Mouse (Mus musculus) forebrain, postnatal 0 days (tissue): ENCODE measurements at regions not wholly inside any gene's neighbourhood (a gene's known extent, or its start where the extent isn't known, plus 50 kb on each side); places are given as distances from the start of the nearest gene placed in this dataset.

Experiments
- ATAC-seq: fragments of 200-750 bp; cut with Nextera tagmentation; 2 replicates; pipeline ENCODE4 v1.8.0; 2017; ENCODE audit warnings: mild to moderate bottlenecking, moderate library complexity
- DNase-seq: peaks from one replicate; pipeline ENCODE4 v3.0.0-alpha.2; 2015
- H3K27ac ChIP-seq: fragments of 300-500 bp; sonication (generic); 2 replicates; pipeline ENCODE4 v1.5.1; 2014; ENCODE audit warnings: low read depth, mild to moderate bottlenecking, antibody characterized with exemption, low read length, moderate library complexity, mixed read lengths
- H3K27me3 ChIP-seq: fragments of 300-500 bp; sonication (generic); 2 replicates; pipeline ENCODE4 v1.6.1; 2014; ENCODE audit warnings: mild to moderate bottlenecking, low read length, mixed read lengths; ENCODE audit not compliant: insufficient read depth
- H3K36me3 ChIP-seq: fragments of 300-500 bp; sonication (generic); 2 replicates; pipeline ENCODE4 v1.6.1; 2014; ENCODE audit warnings: mild to moderate bottlenecking, moderate library complexity; ENCODE audit not compliant: insufficient read depth
- H3K4me1 ChIP-seq: fragments of 300-500 bp; sonication (generic); 2 replicates; pipeline ENCODE4 v1.6.1; 2014; ENCODE audit warnings: antibody characterized with exemption; ENCODE audit not compliant: insufficient read depth
- H3K4me2 ChIP-seq: fragments of 300-500 bp; sonication (generic); 2 replicates; pipeline ENCODE4 v1.6.1; 2014; ENCODE audit warnings: low read depth, mild to moderate bottlenecking, moderate library complexity
- H3K4me3 ChIP-seq: fragments of 300-500 bp; sonication (generic); 2 replicates; pipeline ENCODE4 v1.5.1; 2014; ENCODE audit warnings: low read depth, low read length, mixed read lengths
- H3K9ac ChIP-seq: fragments of 300-500 bp; sonication (generic); 2 replicates; pipeline ENCODE4 v1.6.1; 2014; ENCODE audit warnings: mild to moderate bottlenecking
- H3K9me3 ChIP-seq: fragments of 300-500 bp; sonication (generic); 2 replicates; pipeline ENCODE4 v1.6.1; 2016; ENCODE audit warnings: low read length
- CTCF ChIP-seq: sonication (generic); IDR thresholded peaks from 2 replicates; pipeline ENCODE4 v1.5.1; 2016; ENCODE audit warnings: antibody characterized with exemption, control low read depth, low read depth
- WGBS: fragments of 180-500 bp; shearing (Covaris S2); extraction: QIAGEN DNeasy Blood & Tissue Kit; methylation state at CpG from one replicate; pipeline ENCODE4 v1.1.7; 2014; 5-methylcytosine and 5-hydroxymethylcytosine counted together

DNA sequence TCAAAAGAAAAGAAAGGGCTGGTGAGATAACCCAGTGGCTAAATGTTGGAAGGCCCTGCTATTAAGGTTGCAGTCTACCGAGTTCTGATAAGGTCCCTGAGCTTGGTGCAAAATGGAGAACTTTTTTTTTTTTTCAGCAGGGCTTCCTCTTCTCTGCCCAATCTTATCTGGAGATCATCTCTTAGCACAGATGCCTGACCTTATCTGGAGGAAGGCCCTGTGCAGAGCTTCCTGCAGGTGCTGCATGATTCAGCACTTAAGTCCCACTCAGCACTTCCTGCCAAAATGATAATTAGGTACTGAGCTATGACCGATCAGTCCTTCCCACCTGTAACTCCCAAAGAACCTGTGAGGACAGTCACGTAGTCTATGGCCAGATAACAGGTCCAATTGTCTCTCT, 71.9 kb upstream of the Rpl10-ps3 start:
- Histone ChIP-seq H3K36me3 (no peaks in the 10 kb centered on the region), H3K4me1 (no peaks in the 10 kb centered on the region), H3K27ac (no peak overlapping the region), H3K4me2 (no peak overlapping the region), H3K4me3 (no peak overlapping the region), H3K9me3 (no peaks in the 10 kb centered on the region), H3K9ac (no peak overlapping the region), H3K27me3 (no peaks in the 10 kb centered on the region)
- no peak for DNase-seq
- no peak for TF ChIP-seq CTCF
- ATAC-seq: no peak
- WGBS: 86% methylated on average over 3 of the region's 3 CpGs

DNA sequence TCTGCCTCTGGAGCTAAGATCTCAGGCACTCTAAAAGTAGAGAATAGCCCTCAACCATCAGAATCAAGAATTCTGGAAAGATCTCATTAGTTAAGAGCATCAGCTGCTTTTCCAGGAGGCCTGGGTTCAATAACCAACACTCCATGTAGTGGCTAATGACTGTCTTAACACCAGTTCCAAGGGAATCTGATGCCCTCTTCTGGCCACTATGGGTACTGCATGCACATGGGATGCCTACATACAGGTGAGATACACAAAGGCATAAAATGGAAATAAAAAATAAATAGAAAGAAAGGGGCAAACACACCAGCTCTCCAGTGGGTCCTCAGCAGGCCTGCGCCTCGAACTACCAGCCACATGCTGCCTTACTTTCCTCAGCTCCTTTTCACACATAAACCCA, 73.3 kb upstream of the Plet1 start:
- Histone ChIP-seq H3K9me3 (no peaks in the 10 kb centered on the region), H3K4me2 (no peak overlapping the region), H3K9ac (no peak overlapping the region), H3K4me3 (no peak overlapping the region), H3K27ac (no peak overlapping the region), H3K36me3 (no peaks in the 10 kb centered on the region), H3K27me3 (no peaks in the 10 kb centered on the region), H3K4me1 (no peaks in the 10 kb centered on the region)
- peak; percentile 66 for TF ChIP-seq CTCF
- peak; percentile 20 for DNase-seq
- WGBS: 96% methylated on average over 2 of the region's 2 CpGs
- ATAC-seq: no peak

DNA sequence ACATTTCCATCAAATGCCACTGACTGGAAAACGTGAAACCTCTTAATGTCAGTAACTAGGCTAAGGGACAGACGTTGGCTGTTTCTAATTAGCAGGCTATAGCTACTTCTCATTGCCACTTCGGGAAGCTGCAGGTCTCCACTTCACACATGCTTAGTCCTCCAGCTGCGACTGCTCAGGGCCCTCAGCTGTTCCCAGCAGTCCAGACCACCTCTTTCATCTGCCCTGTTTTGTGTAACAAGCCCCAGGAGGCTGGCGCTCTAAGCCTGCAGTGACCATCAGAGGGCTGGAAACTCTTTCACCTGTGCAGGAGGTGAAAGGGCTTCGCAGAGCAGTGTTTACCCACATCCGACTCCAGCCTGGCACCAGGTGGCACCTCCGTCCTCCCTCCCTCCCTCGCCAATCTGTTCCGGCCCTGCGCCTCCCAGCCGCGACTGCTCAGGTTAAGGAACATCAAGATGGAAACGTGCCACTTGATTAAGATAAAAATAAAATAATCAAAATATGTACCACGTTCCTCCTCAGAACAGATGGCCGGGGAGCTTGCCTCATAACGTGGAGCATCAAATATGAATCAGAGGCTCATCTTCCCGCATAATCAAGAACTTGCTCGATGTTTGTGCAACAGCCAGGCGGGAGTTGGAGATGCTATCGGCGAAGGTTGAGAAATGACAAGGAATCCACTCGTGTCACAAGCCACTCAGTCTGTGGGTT, 72.6 kb upstream of the Plet1 start:
- no peak for TF ChIP-seq CTCF
- ATAC-seq (no peak; the same call in 1 of the 2 replicates), DNase-seq (peak; percentile 29)
- Histone ChIP-seq H3K9ac (no peak overlapping the region), H3K4me2 (no peak overlapping the region), H3K36me3 (no peaks in the 10 kb centered on the region), H3K4me1 (no peaks in the 10 kb centered on the region), H3K9me3 (no peaks in the 10 kb centered on the region), H3K4me3 (no peak overlapping the region), H3K27me3 (no peaks in the 10 kb centered on the region), H3K27ac (no peak overlapping the region)
- WGBS: 70% methylated on average over 23 of the region's 23 CpGs

DNA sequence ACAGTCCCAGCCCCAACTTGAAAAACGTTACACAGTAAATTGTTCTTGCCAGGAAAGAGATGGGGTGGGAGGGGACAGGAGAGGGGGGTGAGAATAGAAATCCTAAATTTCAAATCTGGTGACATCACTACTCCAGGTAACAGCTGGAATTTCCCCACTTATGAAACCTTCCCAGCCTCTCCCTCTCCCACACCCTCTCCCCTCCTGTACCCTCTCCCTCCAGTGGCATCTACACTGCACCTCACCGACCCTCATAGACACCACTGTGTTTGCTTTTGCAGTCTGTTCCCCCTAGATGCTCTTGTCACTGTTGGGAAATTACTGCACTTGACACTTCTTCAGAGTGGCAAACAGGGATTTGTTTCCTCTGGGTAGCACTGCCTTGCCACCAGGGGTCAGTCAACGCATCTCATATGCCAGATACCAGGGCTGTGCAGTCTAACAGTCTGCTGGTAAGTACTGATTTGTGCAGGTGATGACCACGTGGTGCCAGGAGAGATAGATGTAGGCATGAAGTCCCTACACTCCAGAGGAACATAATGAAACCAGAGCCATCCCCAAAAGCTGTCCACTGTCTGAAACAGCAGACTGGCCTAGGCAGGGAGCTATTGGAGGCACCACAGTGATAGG, 68.3 kb upstream of the Plet1 start:
- DNase-seq (no peak), ATAC-seq (no peak)
- no peaks in the 10 kb centered on the region for H3K36me3 ChIP-seq
- peak; percentile 48 for TF ChIP-seq CTCF
- H3K4me1 ChIP-seq: no peaks in the 10 kb centered on the region
- H3K9me3 ChIP-seq: no peaks in the 10 kb centered on the region
- no peak overlapping the region for H3K9ac ChIP-seq
- no peak overlapping the region for H3K4me2 ChIP-seq
- WGBS: 52% methylated on average over 4 of the region's 4 CpGs
- H3K27ac ChIP-seq: no peak overlapping the region
- no peaks in the 10 kb centered on the region for H3K27me3 ChIP-seq
- H3K4me3 ChIP-seq: no peak overlapping the region

DNA sequence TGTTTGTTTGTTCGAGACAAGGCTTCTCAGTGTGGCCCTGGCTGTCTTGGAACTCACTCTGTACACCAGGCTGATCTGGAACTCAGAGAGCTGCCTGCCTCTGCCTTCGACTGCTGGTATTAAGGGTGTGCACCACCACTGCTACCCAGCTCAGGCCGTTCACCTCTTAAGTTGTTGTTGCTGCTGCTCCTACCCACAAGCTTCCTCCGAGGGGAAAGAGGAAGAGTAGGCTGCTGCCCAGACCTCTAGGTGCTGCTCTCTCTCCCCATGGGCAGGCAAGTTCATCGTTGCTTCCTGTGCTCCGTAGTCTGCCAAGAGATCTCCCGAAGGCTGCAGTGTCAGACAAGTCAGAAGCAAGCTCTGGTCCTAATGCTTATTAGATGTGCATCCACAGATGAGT, 64.2 kb upstream of the Plet1 start:
- Histone ChIP-seq H3K9ac (no peak overlapping the region), H3K4me1 (no peaks in the 10 kb centered on the region), H3K4me2 (no peak overlapping the region), H3K9me3 (no peaks in the 10 kb centered on the region), H3K27ac (no peak overlapping the region), H3K27me3 (no peaks in the 10 kb centered on the region), H3K4me3 (no peak overlapping the region), H3K36me3 (no peaks in the 10 kb centered on the region)
- DNase-seq (no peak), ATAC-seq (no peak)
- 90% methylated on average over 7 of the region's 7 CpGs for WGBS
- no peak for TF ChIP-seq CTCF

DNA sequence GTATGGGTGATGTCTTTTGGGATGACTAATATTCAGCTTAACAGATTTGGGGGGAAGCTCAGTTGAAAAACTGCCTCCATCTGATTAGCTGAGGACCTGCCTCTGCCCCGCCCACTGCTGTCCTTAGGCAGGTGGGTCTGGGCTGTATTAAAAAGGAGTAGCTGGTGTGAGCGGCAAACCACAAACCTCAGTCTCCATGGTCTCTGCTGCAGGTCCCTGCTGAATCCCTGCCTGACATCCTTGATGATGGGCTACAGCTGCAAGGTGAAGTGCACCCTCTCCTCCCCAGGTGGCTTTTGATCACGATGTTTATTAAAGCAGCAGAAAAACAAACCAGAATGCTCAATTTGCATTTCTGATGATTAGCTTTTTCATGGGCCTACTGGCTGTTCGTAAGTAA, 60.8 kb upstream of the Plet1 start:
- Histone ChIP-seq H3K4me1 (no peaks in the 10 kb centered on the region), H3K4me2 (no peak overlapping the region), H3K9ac (no peak overlapping the region), H3K4me3 (no peak overlapping the region), H3K27ac (no peak overlapping the region), H3K36me3 (no peaks in the 10 kb centered on the region), H3K27me3 (no peaks in the 10 kb centered on the region), H3K9me3 (no peaks in the 10 kb centered on the region)
- 68% methylated on average over 4 of the region's 4 CpGs for whole genome bisulfite sequencing
- ATAC-seq (no peak), DNase-seq (no peak)
- TF ChIP-seq CTCF: no peak

DNA sequence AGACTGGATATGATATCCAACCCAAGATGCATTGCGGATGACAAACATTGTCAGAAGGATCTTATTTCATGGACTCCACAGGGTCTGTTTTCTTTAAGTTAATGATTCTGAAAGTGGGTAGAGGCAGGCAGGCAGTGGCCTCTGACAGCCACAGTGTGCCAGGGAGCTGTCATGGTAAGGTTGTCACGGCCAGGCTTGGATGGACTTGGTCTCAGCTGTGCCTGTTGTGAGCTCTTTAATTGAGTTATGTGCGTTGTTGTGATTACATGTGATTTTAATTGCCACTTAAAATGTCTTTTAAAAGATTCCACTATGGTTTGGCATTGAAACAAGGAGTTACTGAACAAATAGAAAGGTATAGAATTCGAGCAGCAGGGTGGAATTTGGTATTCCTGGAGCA, 60.3 kb upstream of the Plet1 start:
- Histone ChIP-seq H3K27me3 (no peaks in the 10 kb centered on the region), H3K9me3 (no peaks in the 10 kb centered on the region), H3K9ac (no peak overlapping the region), H3K36me3 (no peaks in the 10 kb centered on the region), H3K4me3 (no peak overlapping the region), H3K4me2 (no peak overlapping the region), H3K4me1 (no peaks in the 10 kb centered on the region), H3K27ac (no peak overlapping the region)
- TF ChIP-seq CTCF: no peak
- ATAC-seq: no peak
- no peak for DNase-seq
- WGBS: 49% methylated on average over 4 of the region's 4 CpGs
